Mouse (Mus musculus) small intestine, adult 2 months (tissue): Measurements from ENCODE around the gene Tmem199.

Source experiments
- CTCF ChIP-seq: fragments of 200-500 bp; IDR thresholded peaks from 2 replicates; pipeline ENCODE4 v1.5.1; 2012; ENCODE audit warnings: low read depth, mild to moderate bottlenecking, control low read depth, inconsistent platforms, low read length, moderate library complexity, mixed read lengths; ENCODE audit not compliant: insufficient replicate concordance, insufficient read length; ENCODE audit errors: extremely low read depth
- POLR2A ChIP-seq: fragments of 200-500 bp; IDR thresholded peaks from 2 replicates; pipeline ENCODE4 v1.6.1; 2012; ENCODE audit warnings: low read depth, mild to moderate bottlenecking, control low read depth, inconsistent platforms, low read length, moderate library complexity

DNA sequence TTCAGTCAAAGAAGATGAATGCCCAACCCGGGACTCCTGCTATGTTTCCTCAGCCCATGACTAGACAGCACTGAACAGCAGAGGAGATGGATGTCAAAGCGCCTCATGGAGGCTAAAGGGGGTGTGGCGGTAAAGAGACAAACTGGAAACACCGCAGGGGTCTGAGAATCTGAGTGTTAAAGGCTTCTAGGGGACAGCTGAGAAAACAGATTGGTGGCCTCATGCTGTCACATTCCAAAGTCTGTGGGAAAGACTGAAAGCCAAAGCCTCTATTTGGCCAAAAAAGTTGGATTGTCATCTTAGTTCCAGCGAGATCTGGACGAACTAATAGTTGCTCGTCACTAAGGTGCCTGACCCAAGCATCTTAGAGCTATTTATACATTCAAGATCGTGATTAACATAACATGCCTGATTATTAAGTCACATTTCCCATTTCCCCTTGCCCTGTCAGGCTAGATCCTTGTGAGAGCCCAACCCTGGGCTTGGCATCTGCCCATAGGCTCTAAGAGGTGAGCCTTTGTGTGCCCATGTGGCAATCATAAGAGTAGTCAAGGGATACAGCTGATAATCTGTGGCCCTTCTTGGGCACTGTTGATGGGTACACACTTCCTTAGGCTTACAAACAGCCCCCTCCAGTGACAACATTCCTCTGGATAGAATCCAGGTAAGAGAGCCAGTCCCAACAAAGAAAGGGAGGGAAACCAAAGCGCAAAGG lies 11.4 kb upstream of the Tmem199 start:
- TF ChIP-seq POLR2A: no peak
- TF ChIP-seq CTCF: no peak
